Comparison of ENCODE assay signal across 16 mouse cellular contexts in genomic region chr3:24630032-24630431, GRCm38 (mm10).
A peak's percentile ranks its signal among the peaks of the same experiment; 100 is the strongest.
DNase-seq lines count a peak whose midpoint lies in the region; ATAC-seq and TF ChIP-seq lines count a peak whose summit lies in the region.
"Had no signal": no experiment of that assay in that cellular context is flagged by ENCODE, and none has a peak within 500 bp of the region (broad histone marks: within the 10 kb centered on the region; RNA-seq: fewer than 3 reads in every experiment).

No protein-coding gene starts in this region.

- H3K9me3 ChIP-seq in forebrain, embryonic 11.5 days (ENCODE audit: control insufficient read depth, low read length), result no peaks in the 10 kb centered on the region
- no peaks in the 10 kb centered on the region for H3K9me3 ChIP-seq in forebrain, embryonic 13.5 days (replicated peaks)
- no peaks in the 10 kb centered on the region for H3K9me3 ChIP-seq in liver, embryonic 11.5 days (ENCODE audit: control insufficient read depth, low read length)
- no peaks in the 10 kb centered on the region for H3K9me3 ChIP-seq in limb, embryonic 14.5 days (ENCODE audit: control insufficient read depth, low read length)
- H3K9me3 ChIP-seq in midbrain, embryonic 10.5 days (replicated peaks), result no peaks in the 10 kb centered on the region
- H3K9me3 ChIP-seq in forebrain, embryonic 15.5 days, result no peaks in the 10 kb centered on the region
- H3K9me3 ChIP-seq: G1E; limb, embryonic 12.5 days had no signal

- H3K27me3 ChIP-seq in forebrain, embryonic 11.5 days (ENCODE audit: control insufficient read depth, insufficient read depth, low read length), result no peaks in the 10 kb centered on the region
- no peaks in the 10 kb centered on the region for H3K27me3 ChIP-seq in forebrain, embryonic 13.5 days
- no peaks in the 10 kb centered on the region for H3K27me3 ChIP-seq in liver, adult 2 months (ENCODE audit: control insufficient read depth, insufficient read depth, low read length)
- no peaks in the 10 kb centered on the region for H3K27me3 ChIP-seq in liver, embryonic 11.5 days (replicated peaks; ENCODE audit: control insufficient read depth, insufficient read depth, low read length)
- H3K27me3 ChIP-seq in limb, embryonic 14.5 days (ENCODE audit: control insufficient read depth, insufficient read depth, low read length), result no peaks in the 10 kb centered on the region
- no peaks in the 10 kb centered on the region for H3K27me3 ChIP-seq in midbrain, embryonic 10.5 days (ENCODE audit: low read depth, poor library complexity, severe bottlenecking)
- no peaks in the 10 kb centered on the region for H3K27me3 ChIP-seq in forebrain, embryonic 15.5 days
- H3K27me3 ChIP-seq: limb, embryonic 12.5 days had no signal

- TF ChIP-seq CTCF in liver, adult 2 months (IDR thresholded peaks at IDR 0.05; ENCODE audit: low read depth, low read length), result no peak

- H3K4me2 ChIP-seq in forebrain, embryonic 11.5 days (ENCODE audit: low read depth, low read length, severe bottlenecking), result no peak overlapping the region
- no peak overlapping the region for H3K4me2 ChIP-seq in forebrain, embryonic 13.5 days
- no peak overlapping the region for H3K4me2 ChIP-seq in liver, embryonic 11.5 days
- H3K4me2 ChIP-seq in limb, embryonic 14.5 days (replicated peaks; ENCODE audit: low read depth, low read length, severe bottlenecking), result no peak overlapping the region
- no peak overlapping the region for H3K4me2 ChIP-seq in forebrain, embryonic 15.5 days (replicated peaks)
- H3K4me2 ChIP-seq: limb, embryonic 12.5 days had no signal

- no peak overlapping the region for H3K4me3 ChIP-seq in forebrain, embryonic 11.5 days (ENCODE audit: low read depth, low read length)
- no peak overlapping the region for H3K4me3 ChIP-seq in forebrain, embryonic 13.5 days
- no peak overlapping the region for H3K4me3 ChIP-seq in liver, adult 2 months (ENCODE audit: insufficient read depth, low read depth, low read length)
- H3K4me3 ChIP-seq in liver, embryonic 11.5 days (ENCODE audit: low read depth, low read length), result no peak overlapping the region
- H3K4me3 ChIP-seq in limb, embryonic 14.5 days (replicated peaks; ENCODE audit: low read length), result no peak overlapping the region
- no peak overlapping the region for H3K4me3 ChIP-seq in midbrain, embryonic 10.5 days
- no peak overlapping the region for H3K4me3 ChIP-seq in forebrain, embryonic 15.5 days
- H3K4me3 ChIP-seq: limb, embryonic 12.5 days had no signal

- no peak overlapping the region for H3K27ac ChIP-seq in forebrain, embryonic 11.5 days (ENCODE audit: low read depth, low read length)
- no peak overlapping the region for H3K27ac ChIP-seq in forebrain, embryonic 13.5 days
- H3K27ac ChIP-seq in liver, adult 2 months (replicated peaks; ENCODE audit: insufficient read depth, low read depth, low read length), result no peak overlapping the region
- H3K27ac ChIP-seq in liver, embryonic 11.5 days (ENCODE audit: low read depth, low read length), result no peak overlapping the region
- 0 out of 2 replicates have a peak overlapping the region, but pooled peaks have one; percentile 19 for H3K27ac ChIP-seq in limb, embryonic 14.5 days (replicated peaks; ENCODE audit: low read depth, low read length)
- H3K27ac ChIP-seq in midbrain, embryonic 10.5 days (replicated peaks), result no peak overlapping the region
- no peak overlapping the region for H3K27ac ChIP-seq in forebrain, embryonic 15.5 days (replicated peaks)
- H3K27ac ChIP-seq: limb, embryonic 12.5 days had no signal

- ATAC-seq in forebrain, embryonic 11.5 days (replicated peaks; ENCODE audit: low FRiP score), result no peak
- no peak for ATAC-seq in forebrain, embryonic 13.5 days
- ATAC-seq in liver, embryonic 11.5 days (replicated peaks; ENCODE audit: low FRiP score), result no peak
- peak; percentile 91 for ATAC-seq in limb, embryonic 14.5 days (ENCODE audit: low FRiP score, low read depth)
- no peak for ATAC-seq in forebrain, embryonic 15.5 days (replicated peaks)
- ATAC-seq: forebrain, embryonic 16.5 days; inflammation-experienced regulatory T-cells, adult 6 months had no signal

- DNase-seq in forebrain, embryonic 11.5 days (ENCODE audit: low spot score), result peak; percentile 46
- peak; percentile 45 for DNase-seq in liver, adult 2 months (ENCODE audit: extremely low read depth, low read depth, low spot score)
- no peak for DNase-seq in liver, embryonic 11.5 days (ENCODE audit: low spot score)
- peak; percentile 45 for DNase-seq in embryo, embryonic 10.5 days (ENCODE audit: low spot score)
- peak; percentile 66 for DNase-seq in limb, embryonic 14.5 days (ENCODE audit: low spot score)
- no peak for DNase-seq in midbrain, embryonic 10.5 days (ENCODE audit: low spot score)
- DNase-seq: B cell, adult 2 months; cerebellum, postnatal 36 days; layer of hippocampus, adult 9-11 months; thymus, adult 18-20 months had no signal

- H3K4me1 ChIP-seq in forebrain, embryonic 11.5 days (replicated peaks; ENCODE audit: control insufficient read depth, insufficient read depth, low read length), result no peaks in the 10 kb centered on the region
- no peaks in the 10 kb centered on the region for H3K4me1 ChIP-seq in forebrain, embryonic 13.5 days
- no peaks in the 10 kb centered on the region; the same call in 1 of the 2 replicates for H3K4me1 ChIP-seq in liver, adult 2 months (ENCODE audit: control insufficient read depth, insufficient read depth, low read length)
- no peaks in the 10 kb centered on the region for H3K4me1 ChIP-seq in liver, embryonic 11.5 days (replicated peaks; ENCODE audit: control insufficient read depth, insufficient read depth, low read length)
- no peaks in the 10 kb centered on the region for H3K4me1 ChIP-seq in limb, embryonic 14.5 days (ENCODE audit: control insufficient read depth, insufficient read depth, low read length)
- H3K4me1 ChIP-seq in midbrain, embryonic 10.5 days, result no peaks in the 10 kb centered on the region
- no peaks in the 10 kb centered on the region for H3K4me1 ChIP-seq in forebrain, embryonic 15.5 days
- H3K4me1 ChIP-seq: limb, embryonic 12.5 days had no signal

- 53% methylated on average over 1 of the region's 1 CpGs for WGBS in forebrain, embryonic 11.5 days
- WGBS in forebrain, embryonic 13.5 days, result 81% methylated on average over 1 of the region's 1 CpGs
- WGBS in liver, adult 2 months, result 14% methylated on average over 1 of the region's 1 CpGs
- WGBS in liver, embryonic 11.5 days, result 43% methylated on average over 1 of the region's 1 CpGs
- WGBS in limb, embryonic 14.5 days, result 11% methylated on average over 1 of the region's 1 CpGs
- 66% methylated on average over 1 of the region's 1 CpGs for WGBS in midbrain, embryonic 10.5 days
- WGBS in forebrain, embryonic 15.5 days, result 56% methylated on average over 1 of the region's 1 CpGs

- no peak for TF ChIP-seq POLR2A in liver, adult 2 months (IDR thresholded peaks at IDR 0.05; ENCODE audit: extremely low read depth, insufficient read depth, low read length)
- TF ChIP-seq POLR2A in limb, embryonic 14.5 days (IDR thresholded peaks at IDR 0.05; ENCODE audit: borderline replicate concordance, extremely low read depth, insufficient read depth, insufficient read length), result no peak

- H3K79me2 ChIP-seq in liver, adult 2 months (ENCODE audit: control insufficient read depth, insufficient read depth, low read length), result no peaks in the 10 kb centered on the region

- no peak overlapping the region for H3K9ac ChIP-seq in forebrain, embryonic 11.5 days (ENCODE audit: low read length)
- no peak overlapping the region for H3K9ac ChIP-seq in forebrain, embryonic 13.5 days
- no peak overlapping the region for H3K9ac ChIP-seq in liver, adult 2 months (ENCODE audit: low read depth, low read length)
- H3K9ac ChIP-seq in liver, embryonic 11.5 days (ENCODE audit: low read depth, low read length), result no peak overlapping the region
- H3K9ac ChIP-seq in limb, embryonic 14.5 days (ENCODE audit: low read depth, low read length, severe bottlenecking), result no peak overlapping the region
- no peak overlapping the region for H3K9ac ChIP-seq in forebrain, embryonic 15.5 days (replicated peaks)
- H3K9ac ChIP-seq: limb, embryonic 12.5 days had no signal

- H3K36me3 ChIP-seq in forebrain, embryonic 11.5 days (ENCODE audit: control insufficient read depth, insufficient read depth, low read length), result no peaks in the 10 kb centered on the region
- no peaks in the 10 kb centered on the region for H3K36me3 ChIP-seq in forebrain, embryonic 13.5 days (ENCODE audit: poor library complexity, severe bottlenecking)
- no peaks in the 10 kb centered on the region for H3K36me3 ChIP-seq in liver, adult 2 months (ENCODE audit: control insufficient read depth, insufficient read depth, low read length)
- H3K36me3 ChIP-seq in liver, embryonic 11.5 days (ENCODE audit: control insufficient read depth, insufficient read depth, low read length), result no peaks in the 10 kb centered on the region
- H3K36me3 ChIP-seq in limb, embryonic 14.5 days (ENCODE audit: control insufficient read depth, insufficient read depth, low read length), result no peaks in the 10 kb centered on the region
- H3K36me3 ChIP-seq in midbrain, embryonic 10.5 days, result no peaks in the 10 kb centered on the region
- no peaks in the 10 kb centered on the region for H3K36me3 ChIP-seq in forebrain, embryonic 15.5 days
- H3K36me3 ChIP-seq: G1E; limb, embryonic 12.5 days had no signal

Comparison
In these comparisons a context has a peak if more than half of its experiments do, and no peak if none do; other contexts are left out.
1. DNase-seq: peak in forebrain, embryonic 11.5 days (single experiment), liver, adult 2 months (single experiment), embryo, embryonic 10.5 days (single experiment) and limb, embryonic 14.5 days (single experiment); none in liver, embryonic 11.5 days (single experiment) and midbrain, embryonic 10.5 days (single experiment).